Mouse (Mus musculus) hindbrain, embryonic 13.5 days (tissue): ENCODE data around the gene Ubald2. TPM values are rescaled to one million over a fixed set of nuclear protein-coding genes. Genes with fewer than 3 reads are reported as not detected.

Experiments used
- ATAC-seq: fragments of 200-750 bp; cut with Nextera tagmentation; 2 replicates; pipeline ENCODE4 v1.8.0; 2017; ENCODE audit warnings: moderate TSS enrichment; ENCODE audit not compliant: low FRiP score
- H3K27ac ChIP-seq: fragments of 300-500 bp; sonication (generic); 2 replicates; pipeline ENCODE4 v1.5.1; 2015; ENCODE audit warnings: inconsistent platforms, mild to moderate bottlenecking, moderate library complexity
- H3K27me3 ChIP-seq: fragments of 300-500 bp; sonication (generic); 2 replicates; pipeline ENCODE4 v1.6.1; 2015; ENCODE audit warnings: mild to moderate bottlenecking, inconsistent platforms
- H3K36me3 ChIP-seq: fragments of 300-500 bp; sonication (generic); 2 replicates; pipeline ENCODE4 v1.6.1; 2015; ENCODE audit warnings: mild to moderate bottlenecking, inconsistent platforms
- H3K4me1 ChIP-seq: fragments of 300-500 bp; sonication (generic); replicated peaks from 2 replicates; pipeline ENCODE4 v1.6.1; 2015; ENCODE audit warnings: inconsistent platforms
- H3K4me2 ChIP-seq: fragments of 300-500 bp; sonication (generic); 2 replicates; pipeline ENCODE4 v1.6.1; 2015; ENCODE audit warnings: inconsistent platforms, mild to moderate bottlenecking, moderate library complexity
- H3K4me3 ChIP-seq: fragments of 300-500 bp; sonication (generic); 2 replicates; pipeline ENCODE4 v1.5.1; 2015; ENCODE audit warnings: mild to moderate bottlenecking, inconsistent platforms
- H3K9ac ChIP-seq: fragments of 300-500 bp; sonication (generic); 2 replicates; pipeline ENCODE4 v1.6.1; 2015; ENCODE audit warnings: mild to moderate bottlenecking, inconsistent platforms
- H3K9me3 ChIP-seq: fragments of 300-500 bp; sonication (generic); 2 replicates; pipeline ENCODE4 v1.6.1; 2016; ENCODE audit warnings: inconsistent platforms
- WGBS: fragments of 180-500 bp; shearing (Covaris S2); methylation state at CpG from one replicate; pipeline ENCODE4 v1.1.7; 2015; 5-methylcytosine and 5-hydroxymethylcytosine counted together
- polyA plus RNA-seq: library from polyadenylated mRNA; unstranded; fragments of >200 nt; fragmentation: Nextera tagmentation; extraction: Ambion mirVana; gene quantifications from 2 replicates; pipeline ENCODE4 v1.2.1, GENCODE M21; 2015

The Ubald2 gene
- polyA plus RNA-seq, 1 experiment from 2014 or later, result 43.6 TPM

- no peak overlapping the region for H3K9ac ChIP-seq
- no peak overlapping the region for H3K4me3 ChIP-seq
- H3K9me3 ChIP-seq, result no peaks in the 10 kb centered on the region
- peaks cover 45% of the 10 kb centered on the region for H3K4me1 ChIP-seq
- no peak for ATAC-seq
- no peaks in the 10 kb centered on the region for H3K27me3 ChIP-seq
- no peak overlapping the region for H3K4me2 ChIP-seq
- H3K27ac ChIP-seq, result peak overlapping the region; percentile 48; the same call in 1 of the 2 replicates
- 88% methylated on average over 19 of the region's 19 CpGs for WGBS
- H3K36me3 ChIP-seq, result peaks cover 30% of the 10 kb centered on the region
Measured at GRCm38 (mm10) chr11:116439269-116440240, 5.7 kb downstream of the Ubald2 start.

- no peaks in the 10 kb centered on the region for H3K27me3 ChIP-seq
- no peak overlapping the region for H3K9ac ChIP-seq
- WGBS, result 90% methylated on average over 7 of the region's 7 CpGs
- H3K9me3 ChIP-seq, result no peaks in the 10 kb centered on the region
- peaks cover 30% of the 10 kb centered on the region for H3K36me3 ChIP-seq
- no peak overlapping the region for H3K4me2 ChIP-seq
- peaks cover 39% of the 10 kb centered on the region for H3K4me1 ChIP-seq
- ATAC-seq, result no peak
- H3K27ac ChIP-seq, result peak overlapping the region; percentile 48
- H3K4me3 ChIP-seq, result no peak overlapping the region
Measured at GRCm38 (mm10) chr11:116440408-116441068, 6.6 kb downstream of the Ubald2 start.

- H3K27me3 ChIP-seq, result peaks cover 12% of the 10 kb centered on the region
- no peak overlapping the region for H3K4me3 ChIP-seq
- no peaks in the 10 kb centered on the region for H3K9me3 ChIP-seq
- peak overlapping the region; percentile 13; the same call in 1 of the 2 replicates for H3K27ac ChIP-seq
- no peak overlapping the region for H3K4me2 ChIP-seq
- 0 out of 2 replicates have a peak overlapping the region, but pooled peaks have one; percentile 19 for H3K9ac ChIP-seq
- ATAC-seq, result no peak
- peaks cover 14% of the 10 kb centered on the region for H3K36me3 ChIP-seq
- H3K4me1 ChIP-seq, result peaks cover 32% of the 10 kb centered on the region
- WGBS, result 78% methylated on average over 15 of the region's 15 CpGs
Measured at GRCm38 (mm10) chr11:116442129-116442866, 8.4 kb downstream of the Ubald2 start.

- Histone ChIP-seq H3K4me1 (peaks cover 28% of the 10 kb centered on the region), H3K36me3 (peaks cover 9% of the 10 kb centered on the region), H3K4me2 (no peak overlapping the region), H3K27me3 (peaks cover 15% of the 10 kb centered on the region), H3K9ac (0 out of 2 replicates have a peak overlapping the region, but pooled peaks have one; percentile 19), H3K27ac (peak overlapping the region; percentile 13; the same call in 1 of the 2 replicates), H3K9me3 (no peaks in the 10 kb centered on the region), H3K4me3 (no peak overlapping the region)
- ATAC-seq, result no peak
- 81% methylated on average over 6 of the region's 6 CpGs for WGBS
Measured at GRCm38 (mm10) chr11:116442867-116443177, 8.9 kb downstream of the Ubald2 start.

- no peaks in the 10 kb centered on the region for H3K9me3 ChIP-seq
- H3K36me3 ChIP-seq, result peaks cover 9% of the 10 kb centered on the region
- peaks cover 28% of the 10 kb centered on the region for H3K4me1 ChIP-seq
- WGBS, result 90% methylated on average over 6 of the region's 6 CpGs
- H3K27me3 ChIP-seq, result peaks cover 19% of the 10 kb centered on the region
- no peak overlapping the region for H3K4me3 ChIP-seq
- ATAC-seq, result no peak
- peak overlapping the region; percentile 24; the same call in 1 of the 2 replicates for H3K9ac ChIP-seq
- no peak overlapping the region for H3K27ac ChIP-seq
- no peak overlapping the region for H3K4me2 ChIP-seq
Measured at GRCm38 (mm10) chr11:116443311-116443710, 9.4 kb downstream of the Ubald2 start.

- no peaks in the 10 kb centered on the region for H3K9me3 ChIP-seq
- H3K4me2 ChIP-seq, result no peak overlapping the region
- peaks cover 28% of the 10 kb centered on the region for H3K4me1 ChIP-seq
- H3K9ac ChIP-seq, result peak overlapping the region; percentile 24; the same call in 1 of the 2 replicates
- 92% methylated on average over 6 of the region's 6 CpGs for WGBS
- peaks cover 23% of the 10 kb centered on the region for H3K27me3 ChIP-seq
- H3K4me3 ChIP-seq, result no peak overlapping the region
- no peak for ATAC-seq
- peaks cover 7% of the 10 kb centered on the region for H3K36me3 ChIP-seq
- H3K27ac ChIP-seq, result no peak overlapping the region
Measured at GRCm38 (mm10) chr11:116443935-116444334, 10.0 kb downstream of the Ubald2 start.

- Histone ChIP-seq H3K4me3 (no peak overlapping the region), H3K36me3 (no peaks in the 10 kb centered on the region), H3K27ac (no peak overlapping the region), H3K9ac (no peak overlapping the region), H3K4me2 (0 out of 2 replicates have a peak overlapping the region, but pooled peaks have one; percentile 13), H3K4me1 (peaks cover 24% of the 10 kb centered on the region), H3K27me3 (peaks cover 23% of the 10 kb centered on the region), H3K9me3 (peaks cover 8% of the 10 kb centered on the region)
- WGBS, result 35% methylated on average over 16 of the region's 16 CpGs
- peak; percentile 77 for ATAC-seq
Measured at GRCm38 (mm10) chr11:116445596-116446307, 11.9 kb downstream of the Ubald2 start.

- WGBS, result 16% methylated on average over 19 of the region's 19 CpGs
Measured at GRCm38 (mm10) chr11:116446308-116446887, 12.5 kb downstream of the Ubald2 start.

GRCm38 (mm10) chr11:116447822-116448221, 13.9 kb downstream of the Ubald2 start:
- Histone ChIP-seq H3K9ac (no peak overlapping the region), H3K27ac (no peak overlapping the region), H3K4me1 (peaks cover 16% of the 10 kb centered on the region), H3K4me3 (no peak overlapping the region), H3K36me3 (no peaks in the 10 kb centered on the region), H3K4me2 (no peak overlapping the region), H3K9me3 (peaks cover 12% of the 10 kb centered on the region), H3K27me3 (peaks cover 23% of the 10 kb centered on the region)
- 73% methylated on average over 5 of the region's 5 CpGs for WGBS
- ATAC-seq, result no peak

More at GRCm38 (mm10) chr11:116446308-116446887, 12.5 kb downstream of the Ubald2 start:
- Histone ChIP-seq H3K4me2 (no peak overlapping the region), H3K27me3 (peaks cover 23% of the 10 kb centered on the region), H3K4me3 (no peak overlapping the region), H3K9me3 (peaks cover 12% of the 10 kb centered on the region), H3K36me3 (no peaks in the 10 kb centered on the region), H3K27ac (no peak overlapping the region), H3K4me1 (peaks cover 24% of the 10 kb centered on the region), H3K9ac (peak overlapping the region; percentile 46; the same call in 1 of the 2 replicates)
- peak; percentile 19; the same call in 1 of the 2 replicates for ATAC-seq

- 92% methylated on average over 3 of the region's 3 CpGs for WGBS
- H3K4me3 ChIP-seq, result no peak overlapping the region
- no peak for ATAC-seq
- H3K27me3 ChIP-seq, result peaks cover 23% of the 10 kb centered on the region
- no peak overlapping the region for H3K4me2 ChIP-seq
- peaks cover 12% of the 10 kb centered on the region for H3K9me3 ChIP-seq
- no peaks in the 10 kb centered on the region for H3K36me3 ChIP-seq
- H3K4me1 ChIP-seq, result peaks cover 11% of the 10 kb centered on the region; the same call in 1 of the 2 replicates
- H3K9ac ChIP-seq, result no peak overlapping the region
- no peak overlapping the region for H3K27ac ChIP-seq
Measured at GRCm38 (mm10) chr11:116449341-116449740, 15.4 kb downstream of the Ubald2 start.

- Histone ChIP-seq H3K4me1 (no peaks in the 10 kb centered on the region), H3K27ac (no peak overlapping the region), H3K9ac (no peak overlapping the region), H3K4me2 (no peak overlapping the region), H3K27me3 (no peaks in the 10 kb centered on the region), H3K4me3 (no peak overlapping the region), H3K9me3 (peaks cover 12% of the 10 kb centered on the region), H3K36me3 (no peaks in the 10 kb centered on the region)
- ATAC-seq, result no peak
- 96% methylated on average over 10 of the region's 10 CpGs for WGBS
Measured at GRCm38 (mm10) chr11:116453889-116454288, 20.0 kb downstream of the Ubald2 start.
